Mouse (Mus musculus): ENCODE measurements around the gene Foxp2. TPM values are rescaled to one million over a fixed set of nuclear protein-coding genes. Genes with fewer than 3 reads are reported as not detected.

Foxp2 gene
- total and polyA plus RNA-seq, 3 experiments, result 3.5 TPM; not detected in 2

DNA sequence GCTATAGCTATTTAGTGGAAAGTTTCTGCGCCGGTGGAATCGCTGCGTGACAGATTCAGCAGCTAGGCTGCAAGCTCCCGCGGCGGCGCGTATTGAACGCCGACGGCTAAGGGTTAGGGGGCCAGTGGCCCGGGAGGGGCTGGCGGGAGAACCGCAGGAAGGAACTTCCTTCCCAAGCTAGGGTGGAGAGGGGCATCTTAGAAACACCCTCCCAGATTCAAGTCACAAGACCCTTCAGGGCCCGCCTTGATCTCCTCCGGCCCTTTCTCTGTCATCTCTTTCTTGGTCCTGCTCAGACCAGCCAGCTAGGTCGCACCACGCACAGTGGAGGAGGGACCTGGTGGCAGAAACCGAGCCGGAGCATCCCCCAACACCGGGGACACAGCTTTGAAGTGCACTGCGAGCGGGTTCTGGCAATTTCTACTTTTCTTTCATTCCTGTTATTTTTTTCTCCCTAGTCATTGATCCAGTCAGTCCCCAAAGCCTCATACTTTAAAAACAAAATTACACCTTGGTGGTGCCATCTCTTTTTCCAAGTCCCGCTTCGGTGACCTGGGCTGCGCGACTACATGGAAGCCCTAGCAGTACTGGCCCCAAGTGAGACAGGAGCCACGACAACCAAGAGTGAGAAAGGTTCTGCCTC lies 1.1 kb upstream of the Foxp2 start:
- DNase-seq (ENCODE audit: low spot score) (no peak), ATAC-seq (ENCODE audit: extremely low read depth, insufficient number of reproducible peaks, low FRiP score, poor library complexity, severe bottlenecking) (no peak)
- Histone ChIP-seq H3K36me3 (replicated peaks) (no peaks in the 10 kb centered on the region), H3K27me3 (ENCODE audit: insufficient read depth, low read length) (peaks cover 32% of the 10 kb centered on the region; the same call in 1 of the 2 replicates), H3K9me3 (replicated peaks) (0 out of 2 replicates have a peak, but pooled peaks cover 3% of the 10 kb centered on the region), H3K4me1 (ENCODE audit: insufficient read depth, low read depth, low read length) (peaks cover 16% of the 10 kb centered on the region), H3K4me3 (ENCODE audit: low read depth, low read length) (peak overlapping the region; percentile 7; the same call in 1 of the 2 replicates)
- TF ChIP-seq CTCF (IDR thresholded peaks at IDR 0.05; ENCODE audit: low read depth, low read length) (no peak), TAL1 (conservative IDR thresholded peaks at IDR 0.05; ENCODE audit: low read depth, low read length) (no peak), POLR2AphosphoS5 (IDR thresholded peaks at IDR 0.05; ENCODE audit: insufficient replicate concordance, low read depth, low read length) (no peak), GATA2 (IDR thresholded peaks at IDR 0.05; ENCODE audit: borderline replicate concordance, low read depth, low read length) (no peak), GATA1 (IDR thresholded peaks at IDR 0.05; ENCODE audit: borderline replicate concordance, low read length) (no peak)

DNA sequence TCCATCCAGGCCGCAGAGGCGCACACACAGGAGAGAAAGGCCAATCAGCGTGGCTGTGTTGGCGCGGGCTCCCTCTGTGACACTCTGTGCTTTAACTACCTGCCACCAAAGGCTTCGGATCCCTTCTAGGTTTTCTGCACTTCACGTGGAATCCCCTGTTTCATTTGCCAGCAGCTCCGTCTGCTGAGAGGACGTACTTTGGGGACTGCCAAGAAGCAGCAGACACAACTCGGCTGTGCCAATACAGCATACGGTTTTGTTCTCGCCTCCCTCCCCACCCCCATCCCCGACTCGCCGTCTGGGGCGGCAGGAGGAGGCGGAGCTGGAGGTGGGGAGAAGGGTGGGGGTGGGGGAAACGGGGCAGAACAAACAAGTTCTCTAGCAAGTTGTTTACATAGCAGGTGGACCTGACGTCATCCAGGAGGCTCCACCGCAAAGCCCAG lies 549 bp upstream of the Foxp2 start:
- no peak for ATAC-seq (ENCODE audit: extremely low read depth, insufficient number of reproducible peaks, low FRiP score, poor library complexity, severe bottlenecking)
- H3K36me3 ChIP-seq (replicated peaks), result no peaks in the 10 kb centered on the region
- peaks cover 16% of the 10 kb centered on the region for H3K4me1 ChIP-seq (ENCODE audit: insufficient read depth, low read depth, low read length)
- peak overlapping the region; percentile 7; the same call in 1 of the 2 replicates for H3K4me3 ChIP-seq (ENCODE audit: low read depth, low read length)
- H3K27me3 ChIP-seq (ENCODE audit: insufficient read depth, low read length), result peaks cover 32% of the 10 kb centered on the region; the same call in 1 of the 2 replicates
- no peak for DNase-seq (ENCODE audit: low spot score)
- TF ChIP-seq TAL1 (conservative IDR thresholded peaks at IDR 0.05; ENCODE audit: low read depth, low read length) (no peak), GATA2 (IDR thresholded peaks at IDR 0.05; ENCODE audit: borderline replicate concordance, low read depth, low read length) (no peak), POLR2AphosphoS5 (IDR thresholded peaks at IDR 0.05; ENCODE audit: insufficient replicate concordance, low read depth, low read length) (no peak), CTCF (IDR thresholded peaks at IDR 0.05; ENCODE audit: low read depth, low read length) (no peak), GATA1 (IDR thresholded peaks at IDR 0.05; ENCODE audit: borderline replicate concordance, low read length) (no peak)
- H3K9me3 ChIP-seq (replicated peaks), result 0 out of 2 replicates have a peak, but pooled peaks cover 3% of the 10 kb centered on the region

DNA sequence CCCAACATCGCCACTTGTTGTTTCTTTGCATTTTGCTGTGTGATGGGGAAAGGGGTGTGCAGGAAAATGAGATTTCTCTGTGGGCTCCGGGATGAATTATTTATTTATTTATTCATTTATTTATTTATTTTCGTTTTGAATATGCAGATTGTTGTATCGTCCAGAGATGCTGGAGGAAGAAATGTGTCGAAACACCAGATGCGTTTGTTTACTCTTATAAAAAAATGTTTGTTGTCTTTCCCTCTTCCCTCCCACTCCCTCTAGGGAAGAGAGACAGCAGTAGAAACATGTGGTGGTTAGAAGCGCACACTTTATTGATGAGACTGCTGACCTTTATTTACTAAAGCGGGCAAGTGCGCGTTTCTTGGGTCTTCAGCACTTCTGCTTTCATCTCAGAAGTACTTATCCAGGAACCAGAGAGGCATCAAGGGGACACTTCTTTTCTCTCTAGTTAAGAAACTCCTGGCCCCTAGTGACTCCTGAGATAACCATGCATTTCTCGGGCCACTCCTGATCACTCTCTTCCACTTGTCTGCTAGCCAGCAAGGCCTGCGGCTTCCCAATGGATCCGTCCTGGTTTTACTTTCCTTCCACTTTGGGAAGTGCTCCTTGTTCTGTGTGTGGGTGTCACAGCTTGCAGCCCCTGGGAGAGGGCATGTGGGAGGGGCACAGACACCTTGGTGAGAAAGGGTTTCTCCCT lies 972 bp downstream of the Foxp2 start:
- DNase-seq (ENCODE audit: low spot score) (no peak), ATAC-seq (ENCODE audit: extremely low read depth, insufficient number of reproducible peaks, low FRiP score, poor library complexity, severe bottlenecking) (no peak)
- Histone ChIP-seq H3K27me3 (ENCODE audit: insufficient read depth, low read length) (peaks cover 32% of the 10 kb centered on the region; the same call in 1 of the 2 replicates), H3K4me3 (ENCODE audit: low read depth, low read length) (peak overlapping the region; percentile 64), H3K36me3 (replicated peaks) (no peaks in the 10 kb centered on the region), H3K9me3 (replicated peaks) (0 out of 2 replicates have a peak, but pooled peaks cover 3% of the 10 kb centered on the region), H3K4me1 (ENCODE audit: insufficient read depth, low read depth, low read length) (peaks cover 16% of the 10 kb centered on the region)
- no peak for TF ChIP-seq GATA1 (IDR thresholded peaks at IDR 0.05; ENCODE audit: borderline replicate concordance, low read length)

DNA sequence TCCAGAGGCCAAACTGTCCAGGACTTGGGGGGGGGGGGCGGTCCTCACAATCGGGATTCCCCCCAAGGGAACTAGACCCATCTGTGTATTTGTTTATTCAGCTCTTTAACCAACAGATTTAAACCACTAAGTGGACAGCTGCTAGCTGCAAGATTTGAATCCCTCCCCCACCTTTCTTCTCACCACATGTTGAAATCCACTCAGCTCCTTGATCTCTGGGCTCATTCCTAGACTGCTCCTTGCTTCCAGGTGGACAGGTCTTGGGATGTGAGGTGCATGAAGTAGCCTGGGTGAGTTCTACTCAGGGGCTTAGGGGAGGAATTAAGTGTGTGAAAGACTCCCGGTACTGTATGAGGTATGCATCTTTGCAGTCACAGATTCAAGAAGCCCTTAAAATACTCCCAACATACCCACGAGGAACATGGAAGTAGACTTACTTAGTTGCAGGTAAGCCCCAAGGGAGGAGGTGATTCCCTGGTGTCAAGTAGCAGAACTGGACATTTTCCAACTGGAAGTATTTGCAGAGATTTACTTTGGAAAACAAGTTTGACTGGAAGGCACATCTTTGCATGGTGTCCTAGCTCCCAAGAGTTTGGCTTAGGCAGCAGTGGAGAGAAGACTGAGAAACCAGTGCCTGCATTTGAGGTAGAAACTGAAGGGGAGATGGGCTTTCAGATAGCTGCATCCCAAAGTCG lies 2.3 kb downstream of the Foxp2 start:
- Histone ChIP-seq H3K36me3 (replicated peaks) (no peaks in the 10 kb centered on the region), H3K4me1 (ENCODE audit: insufficient read depth, low read depth, low read length) (peaks cover 12% of the 10 kb centered on the region), H3K4me3 (ENCODE audit: low read depth, low read length) (no peak overlapping the region), H3K9me3 (replicated peaks) (0 out of 2 replicates have a peak, but pooled peaks cover 3% of the 10 kb centered on the region), H3K27me3 (ENCODE audit: insufficient read depth, low read length) (peaks cover 28% of the 10 kb centered on the region; the same call in 1 of the 2 replicates)
- no peak for TF ChIP-seq GATA2 (IDR thresholded peaks at IDR 0.05; ENCODE audit: borderline replicate concordance, low read depth, low read length)
- TF ChIP-seq GATA1 (IDR thresholded peaks at IDR 0.05; ENCODE audit: borderline replicate concordance, low read length), result no peak
- TF ChIP-seq TAL1 (conservative IDR thresholded peaks at IDR 0.05; ENCODE audit: low read depth, low read length), result no peak
- TF ChIP-seq POLR2AphosphoS5 (IDR thresholded peaks at IDR 0.05; ENCODE audit: insufficient replicate concordance, low read depth, low read length), result no peak
- no peak for TF ChIP-seq CTCF (IDR thresholded peaks at IDR 0.05; ENCODE audit: low read depth, low read length)
- DNase-seq (ENCODE audit: low spot score), result no peak
- ATAC-seq (ENCODE audit: extremely low read depth, insufficient number of reproducible peaks, low FRiP score, poor library complexity, severe bottlenecking), result no peak

DNA sequence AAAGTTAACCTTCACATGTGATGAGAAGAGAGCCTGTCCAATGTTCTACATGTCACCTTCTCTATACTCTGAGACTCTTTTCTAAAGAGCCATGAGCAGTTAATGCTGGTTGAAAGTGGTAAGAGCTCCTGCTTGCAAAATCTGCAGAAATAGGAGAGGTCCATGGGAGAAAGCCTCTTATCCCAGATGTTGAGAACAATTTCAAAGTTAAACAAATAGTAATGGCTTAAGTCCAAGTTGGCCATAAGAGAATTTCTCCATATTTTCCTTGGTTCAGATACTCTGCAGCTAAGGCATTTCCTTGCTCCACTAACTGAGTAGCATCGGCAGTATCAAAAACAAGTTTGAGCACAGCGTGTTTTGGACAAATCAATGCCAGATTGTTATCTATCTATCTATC lies 13.9 kb downstream of the Foxp2 start:
- no peaks in the 10 kb centered on the region for H3K4me1 ChIP-seq (ENCODE audit: insufficient read depth, low read depth, low read length)
- DNase-seq (ENCODE audit: low spot score), result no peak
- no peak for ATAC-seq (ENCODE audit: extremely low read depth, insufficient number of reproducible peaks, low FRiP score, poor library complexity, severe bottlenecking)
- no peak overlapping the region for H3K4me3 ChIP-seq (ENCODE audit: low read depth, low read length)
- no peaks in the 10 kb centered on the region for H3K36me3 ChIP-seq (replicated peaks)
- H3K9me3 ChIP-seq (replicated peaks), result no peaks in the 10 kb centered on the region
- H3K27me3 ChIP-seq (ENCODE audit: insufficient read depth, low read length), result no peaks in the 10 kb centered on the region; the same call in 1 of the 2 replicates
- TF ChIP-seq TAL1 (conservative IDR thresholded peaks at IDR 0.05; ENCODE audit: low read depth, low read length) (no peak), GATA1 (IDR thresholded peaks at IDR 0.05; ENCODE audit: borderline replicate concordance, low read length) (no peak), GATA2 (IDR thresholded peaks at IDR 0.05; ENCODE audit: borderline replicate concordance, low read depth, low read length) (no peak), CTCF (IDR thresholded peaks at IDR 0.05; ENCODE audit: low read depth, low read length) (no peak), POLR2AphosphoS5 (IDR thresholded peaks at IDR 0.05; ENCODE audit: insufficient replicate concordance, low read depth, low read length) (no peak)

DNA sequence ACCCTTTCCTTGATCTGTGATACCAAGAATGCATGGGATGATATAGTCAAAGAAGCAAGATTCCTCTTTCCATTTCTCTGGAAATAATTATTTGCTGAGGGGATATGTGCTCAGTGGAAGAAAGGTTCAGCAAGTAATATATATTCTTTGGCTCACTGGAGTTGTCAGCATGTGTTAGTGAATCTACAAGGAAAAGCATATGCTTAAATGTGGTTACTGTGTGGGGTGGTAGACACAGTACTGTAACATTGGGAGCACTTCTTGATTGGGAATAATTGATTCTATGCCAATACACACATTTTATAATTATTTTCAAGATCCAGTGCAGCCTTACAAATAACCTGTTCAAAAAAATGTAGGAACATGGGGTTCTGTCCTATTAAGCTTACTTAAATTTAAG lies 21.6 kb downstream of the Foxp2 start:
- no peak for TF ChIP-seq POLR2AphosphoS5 (IDR thresholded peaks at IDR 0.05; ENCODE audit: insufficient replicate concordance, low read depth, low read length)
- no peak for TF ChIP-seq GATA1 (IDR thresholded peaks at IDR 0.05; ENCODE audit: borderline replicate concordance, low read length)
- no peak for TF ChIP-seq CTCF (IDR thresholded peaks at IDR 0.05; ENCODE audit: low read depth, low read length)
- no peak for TF ChIP-seq GATA2 (IDR thresholded peaks at IDR 0.05; ENCODE audit: borderline replicate concordance, low read depth, low read length)
- TF ChIP-seq TAL1 (conservative IDR thresholded peaks at IDR 0.05; ENCODE audit: low read depth, low read length), result no peak
- ATAC-seq (ENCODE audit: extremely low read depth, insufficient number of reproducible peaks, low FRiP score, poor library complexity, severe bottlenecking), result no peak
- H3K27me3 ChIP-seq (ENCODE audit: insufficient read depth, low read length), result no peaks in the 10 kb centered on the region

More for the DNA sequence above, 21.6 kb downstream of the Foxp2 start:
- Histone ChIP-seq H3K36me3 (replicated peaks) (no peaks in the 10 kb centered on the region), H3K9me3 (replicated peaks) (no peaks in the 10 kb centered on the region), H3K4me1 (ENCODE audit: insufficient read depth, low read depth, low read length) (no peaks in the 10 kb centered on the region), H3K4me3 (ENCODE audit: low read depth, low read length) (no peak overlapping the region)
- no peak for DNase-seq (ENCODE audit: low spot score)
